Mouse (Mus musculus) stomach, embryonic 14.5 days (tissue): Measurements from ENCODE around the gene Tbxas1. TPM values are rescaled to one million over a fixed set of nuclear protein-coding genes. Genes with fewer than 3 reads are reported as not detected.
A peak's percentile ranks its signal among the peaks of the same experiment; 100 is the strongest.

ENCODE experiments used
- ATAC-seq: fragments of 200-750 bp; cut with Nextera tagmentation; 2 replicates; pipeline ENCODE4 v1.8.0; 2017; ENCODE audit warnings: low read depth, moderate TSS enrichment; ENCODE audit not compliant: insufficient number of reproducible peaks, insufficient read depth, low FRiP score
- H3K27ac ChIP-seq: fragments of 300-500 bp; sonication (generic); 2 replicates; pipeline ENCODE4 v1.5.1; 2014; ENCODE audit warnings: mild to moderate bottlenecking, low read length, moderate library complexity, mixed read lengths
- H3K27me3 ChIP-seq: fragments of 300-500 bp; sonication (generic); 2 replicates; pipeline ENCODE4 v1.6.1; 2014; ENCODE audit warnings: low read length, control low read depth, mixed read lengths; ENCODE audit not compliant: control insufficient read depth, insufficient read depth
- H3K36me3 ChIP-seq: fragments of 300-500 bp; sonication (generic); 2 replicates; pipeline ENCODE4 v1.6.1; 2014; ENCODE audit warnings: mild to moderate bottlenecking, control low read depth, low read length, moderate library complexity, mixed read lengths; ENCODE audit not compliant: control insufficient read depth, insufficient read depth
- H3K4me1 ChIP-seq: fragments of 300-500 bp; sonication (generic); 2 replicates; pipeline ENCODE4 v1.6.1; 2014; ENCODE audit warnings: low read length, control low read depth, mixed read lengths; ENCODE audit not compliant: control insufficient read depth, insufficient read depth
- H3K4me2 ChIP-seq: fragments of 300-500 bp; sonication (generic); replicated peaks from 2 replicates; pipeline ENCODE4 v1.6.1; 2014; ENCODE audit warnings: low read depth, low read length, control low read depth
- H3K4me3 ChIP-seq: fragments of 300-500 bp; sonication (generic); 2 replicates; pipeline ENCODE4 v1.5.1; 2014; ENCODE audit warnings: low read depth, low read length, control low read depth
- H3K9ac ChIP-seq: fragments of 300-500 bp; sonication (generic); replicated peaks from 2 replicates; pipeline ENCODE4 v1.6.1; 2014; ENCODE audit warnings: low read depth, mild to moderate bottlenecking, control low read depth, low read length, moderate library complexity, mixed read lengths
- H3K9me3 ChIP-seq: fragments of 300-500 bp; sonication (generic); 2 replicates; pipeline ENCODE4 v1.6.1; 2016; ENCODE audit warnings: low read depth, low read length, control low read depth; ENCODE audit not compliant: control insufficient read depth
- WGBS: fragments of 180-500 bp; shearing (Covaris S2); extraction: QIAGEN DNeasy Blood & Tissue Kit; methylation state at CpG from one replicate; pipeline ENCODE4 v1.1.7; 2014; 5-methylcytosine and 5-hydroxymethylcytosine counted together
- polyA plus RNA-seq: library from polyadenylated mRNA; unstranded; fragments of >200 nt; fragmentation: Nextera tagmentation; extraction: Ambion mirVana; gene quantifications from 2 replicates; pipeline ENCODE4 v1.2.1, GENCODE M21; 2014

The Tbxas1 gene
- polyA plus RNA-seq, 1 experiment from 2014 or later = 3.3 TPM

GRCm38 (mm10) chr6:38902820-38903439, 27.7 kb downstream of the Tbxas1 start:
- Histone ChIP-seq H3K27ac (no peak overlapping the region), H3K4me1 (0 out of 2 replicates have a peak, but pooled peaks cover 2% of the 10 kb centered on the region)
- no peak; the same call in 1 of the 2 replicates for ATAC-seq

DNA sequence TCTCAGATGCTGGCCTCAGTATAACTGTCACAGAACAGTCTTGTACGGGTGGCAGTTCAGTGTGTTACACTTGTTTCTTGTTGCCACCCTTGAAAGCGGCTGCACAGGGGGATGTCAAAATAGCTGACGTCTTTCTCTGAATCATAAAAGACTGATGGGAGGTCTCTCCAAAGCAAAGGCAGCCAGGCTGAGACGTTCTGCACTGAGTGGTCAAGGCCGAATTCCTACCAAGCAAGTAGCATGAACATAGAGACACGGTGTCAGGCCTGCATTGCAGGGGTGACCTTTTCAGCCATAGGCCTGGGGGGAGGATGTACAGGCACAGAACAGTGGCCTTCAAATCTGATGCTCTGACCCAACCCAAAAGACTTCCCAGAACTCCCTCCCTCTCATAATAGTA, 30.8 kb downstream of the Tbxas1 start:
- Histone ChIP-seq H3K4me3 (no peak overlapping the region), H3K36me3 (no peaks in the 10 kb centered on the region), H3K27ac (no peak overlapping the region), H3K4me2 (no peak overlapping the region), H3K4me1 (0 out of 2 replicates have a peak, but pooled peaks cover 2% of the 10 kb centered on the region), H3K9me3 (no peaks in the 10 kb centered on the region), H3K9ac (no peak overlapping the region), H3K27me3 (no peaks in the 10 kb centered on the region)
- 80% methylated on average over 6 of the region's 6 CpGs for WGBS
- no peak for ATAC-seq

More at GRCm38 (mm10) chr6:38902820-38903439, 27.7 kb downstream of the Tbxas1 start:
- no peaks in the 10 kb centered on the region for H3K9me3 ChIP-seq
- 90% methylated on average over 10 of the region's 10 CpGs for WGBS
- no peak overlapping the region for H3K4me2 ChIP-seq
- no peak overlapping the region for H3K4me3 ChIP-seq
- H3K9ac ChIP-seq = no peak overlapping the region
- H3K36me3 ChIP-seq = no peaks in the 10 kb centered on the region
- H3K27me3 ChIP-seq = no peaks in the 10 kb centered on the region

DNA sequence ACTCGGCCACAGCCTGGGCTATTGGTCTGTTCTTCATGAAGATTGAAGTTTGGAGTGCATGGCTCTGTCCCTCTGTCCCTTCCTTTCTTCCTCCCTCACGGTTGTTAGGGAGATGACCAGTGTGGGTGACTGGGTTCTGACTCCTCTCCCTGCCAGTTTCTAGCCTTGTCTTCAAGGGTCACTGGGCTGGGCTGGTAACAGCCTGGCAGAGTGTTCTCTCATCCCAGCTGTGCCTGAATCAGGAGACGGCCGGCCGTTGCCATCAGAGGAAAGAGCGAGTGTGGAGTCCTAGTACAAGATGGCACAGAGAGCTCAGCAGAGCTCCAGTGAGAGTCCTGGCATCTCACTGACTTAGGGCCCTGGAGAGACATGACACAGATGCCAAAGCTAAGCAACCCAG, 33.2 kb downstream of the Tbxas1 start:
- Histone ChIP-seq H3K4me1 (0 out of 2 replicates have a peak, but pooled peaks cover 3% of the 10 kb centered on the region), H3K27ac (no peak overlapping the region), H3K36me3 (no peaks in the 10 kb centered on the region), H3K4me3 (no peak overlapping the region), H3K4me2 (no peak overlapping the region), H3K27me3 (no peaks in the 10 kb centered on the region), H3K9ac (no peak overlapping the region), H3K9me3 (no peaks in the 10 kb centered on the region)
- ATAC-seq = no peak
- 87% methylated on average over 6 of the region's 6 CpGs for WGBS

DNA sequence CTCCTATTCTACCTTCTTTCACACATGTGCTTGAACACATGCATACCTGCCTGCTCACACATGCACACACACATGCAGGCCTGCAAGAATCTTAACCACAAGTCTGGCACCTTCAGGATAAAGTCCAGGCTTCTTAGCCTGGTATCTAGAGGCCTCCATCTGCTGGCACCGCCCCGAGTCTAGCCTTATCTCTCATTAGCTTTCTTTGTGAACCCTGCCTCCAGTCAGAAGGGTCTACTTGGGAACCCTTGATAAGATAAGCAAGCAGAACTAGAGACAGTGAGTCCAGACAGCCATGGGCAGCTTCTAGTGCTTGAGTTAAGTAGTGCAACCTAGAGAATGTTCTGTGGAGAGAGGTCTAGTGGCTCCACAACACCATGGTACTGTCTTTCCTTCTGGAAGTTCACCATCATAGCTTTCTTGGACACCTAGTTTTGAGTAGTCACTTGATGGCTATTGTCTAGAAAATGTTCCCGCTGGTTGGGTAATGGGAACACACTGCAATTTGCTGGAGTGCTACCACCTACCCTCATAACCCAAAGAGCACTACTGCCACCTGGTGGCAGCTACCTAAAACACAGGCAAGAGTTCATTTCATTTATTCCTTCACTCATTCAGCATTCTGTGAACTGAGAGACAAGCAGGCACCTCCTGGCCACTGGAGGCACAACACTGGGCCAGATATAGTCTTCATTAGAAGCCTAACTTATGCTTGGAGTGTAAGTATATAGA, 35.8 kb downstream of the Tbxas1 start:
- ATAC-seq = peak; percentile 69
- H3K9ac ChIP-seq = no peak overlapping the region
- H3K4me1 ChIP-seq = peaks cover 11% of the 10 kb centered on the region
- 57% methylated on average over 3 of the region's 3 CpGs for WGBS
- H3K27ac ChIP-seq = no peak overlapping the region
- no peaks in the 10 kb centered on the region for H3K36me3 ChIP-seq
- no peaks in the 10 kb centered on the region for H3K27me3 ChIP-seq
- no peaks in the 10 kb centered on the region for H3K9me3 ChIP-seq
- no peak overlapping the region for H3K4me2 ChIP-seq
- H3K4me3 ChIP-seq = no peak overlapping the region

GRCm38 (mm10) chr6:38912121-38912660, 37.0 kb downstream of the Tbxas1 start:
- no peaks in the 10 kb centered on the region for H3K9me3 ChIP-seq

GRCm38 (mm10) chr6:38912845-38913244, 37.6 kb downstream of the Tbxas1 start:
- Histone ChIP-seq H3K27me3 (no peaks in the 10 kb centered on the region), H3K4me3 (no peak overlapping the region), H3K9me3 (no peaks in the 10 kb centered on the region), H3K9ac (no peak overlapping the region), H3K36me3 (no peaks in the 10 kb centered on the region), H3K4me2 (no peak overlapping the region), H3K27ac (no peak overlapping the region), H3K4me1 (peaks cover 15% of the 10 kb centered on the region)
- WGBS = 70% methylated on average over 9 of the region's 9 CpGs
- no peak for ATAC-seq

More at GRCm38 (mm10) chr6:38912121-38912660, 37.0 kb downstream of the Tbxas1 start:
- H3K4me2 ChIP-seq = no peak overlapping the region
- H3K36me3 ChIP-seq = no peaks in the 10 kb centered on the region
- H3K27me3 ChIP-seq = no peaks in the 10 kb centered on the region
- H3K27ac ChIP-seq = no peak overlapping the region
- H3K9ac ChIP-seq = no peak overlapping the region
- peaks cover 11% of the 10 kb centered on the region for H3K4me1 ChIP-seq
- no peak for ATAC-seq
- H3K4me3 ChIP-seq = no peak overlapping the region

- Histone ChIP-seq H3K9me3 (no peaks in the 10 kb centered on the region), H3K4me2 (no peak overlapping the region), H3K4me1 (peaks cover 15% of the 10 kb centered on the region), H3K27ac (no peak overlapping the region), H3K27me3 (no peaks in the 10 kb centered on the region), H3K4me3 (no peak overlapping the region), H3K9ac (no peak overlapping the region), H3K36me3 (no peaks in the 10 kb centered on the region)
- WGBS = 75% methylated on average over 13 of the region's 13 CpGs
- ATAC-seq = no peak
Measured at GRCm38 (mm10) chr6:38913386-38914042, 38.3 kb downstream of the Tbxas1 start.

DNA sequence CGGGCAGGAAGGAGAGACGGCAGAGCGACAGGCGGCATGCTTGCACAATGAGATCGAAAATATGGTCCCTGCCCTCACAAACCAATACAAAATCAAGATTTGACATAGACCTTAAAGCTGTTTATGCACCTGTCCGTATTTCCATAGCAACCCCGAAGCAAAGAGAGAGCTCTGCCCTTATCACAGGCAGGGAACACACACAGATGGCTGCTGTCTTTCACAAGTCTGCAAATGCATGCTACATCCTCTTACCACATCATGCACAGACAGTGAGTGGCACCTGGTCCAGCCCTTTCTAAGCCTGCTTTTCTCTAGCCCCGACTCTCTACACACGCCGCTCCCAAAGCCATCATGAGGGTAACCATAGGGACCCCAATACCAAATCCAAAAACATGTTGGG, 39.0 kb downstream of the Tbxas1 start:
- no peak overlapping the region for H3K4me2 ChIP-seq
- WGBS = 67% methylated on average over 10 of the region's 10 CpGs
- no peaks in the 10 kb centered on the region for H3K9me3 ChIP-seq
- H3K4me1 ChIP-seq = peaks cover 15% of the 10 kb centered on the region
- no peak overlapping the region for H3K27ac ChIP-seq
- no peak for ATAC-seq
- H3K4me3 ChIP-seq = no peak overlapping the region
- no peak overlapping the region for H3K9ac ChIP-seq
- H3K36me3 ChIP-seq = no peaks in the 10 kb centered on the region
- no peaks in the 10 kb centered on the region for H3K27me3 ChIP-seq
